Mouse (Mus musculus): Measurements from ENCODE around the gene Ei24.

Ei24 gene

DNA sequence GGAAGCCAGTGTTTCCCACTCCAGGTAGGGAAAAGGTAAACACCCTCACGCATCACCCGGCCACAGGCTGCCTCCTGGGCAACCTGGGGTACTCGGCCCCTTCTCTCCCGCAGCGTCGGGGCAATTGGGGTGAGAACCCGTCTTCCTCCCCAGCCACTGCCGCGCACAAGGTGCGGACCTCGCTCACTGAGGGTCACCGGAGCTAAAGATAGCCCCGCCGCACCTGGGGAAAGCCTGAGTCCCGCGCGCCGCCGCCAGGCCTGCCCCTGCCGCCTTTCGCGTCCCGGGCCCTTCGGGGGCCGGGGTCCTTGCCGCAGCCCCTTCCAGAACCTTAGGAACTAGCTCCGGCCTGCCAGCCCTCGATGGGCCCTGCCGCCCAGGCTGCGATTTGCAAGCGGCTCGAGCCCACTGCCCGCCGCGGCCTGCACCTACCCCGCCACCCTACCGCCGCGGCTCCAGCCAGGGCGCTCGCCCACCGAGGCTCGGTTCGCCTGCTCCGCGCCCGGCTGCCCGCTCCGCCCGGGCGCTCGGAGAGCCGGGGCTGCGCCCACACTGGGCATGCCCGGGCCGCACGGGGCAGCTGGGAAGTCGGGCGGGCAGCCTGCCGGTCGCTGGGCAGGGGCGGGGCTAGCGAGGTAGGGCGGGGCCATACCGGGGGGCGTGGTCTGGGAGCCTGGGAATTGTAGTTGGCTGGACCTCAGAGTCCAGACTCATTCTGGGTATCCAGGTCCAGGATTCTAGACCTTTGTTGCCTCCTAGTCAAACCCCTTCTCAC, at the start of gene Ei24:
TSS of gene Ei24 (minus strand) at position 613 of the 775 bp plus-strand sequence.
- CTCF ChIA-PET = no interaction called here

- CTCF ChIA-PET = no interaction called here
Measured at GRCm38 (mm10) chr9:36846346-36846745, 49.2 kb upstream of the Ei24 start.

- CTCF ChIA-PET = no interaction called here
Measured at GRCm38 (mm10) chr9:36833914-36834313, 36.7 kb upstream of the Ei24 start.

DNA sequence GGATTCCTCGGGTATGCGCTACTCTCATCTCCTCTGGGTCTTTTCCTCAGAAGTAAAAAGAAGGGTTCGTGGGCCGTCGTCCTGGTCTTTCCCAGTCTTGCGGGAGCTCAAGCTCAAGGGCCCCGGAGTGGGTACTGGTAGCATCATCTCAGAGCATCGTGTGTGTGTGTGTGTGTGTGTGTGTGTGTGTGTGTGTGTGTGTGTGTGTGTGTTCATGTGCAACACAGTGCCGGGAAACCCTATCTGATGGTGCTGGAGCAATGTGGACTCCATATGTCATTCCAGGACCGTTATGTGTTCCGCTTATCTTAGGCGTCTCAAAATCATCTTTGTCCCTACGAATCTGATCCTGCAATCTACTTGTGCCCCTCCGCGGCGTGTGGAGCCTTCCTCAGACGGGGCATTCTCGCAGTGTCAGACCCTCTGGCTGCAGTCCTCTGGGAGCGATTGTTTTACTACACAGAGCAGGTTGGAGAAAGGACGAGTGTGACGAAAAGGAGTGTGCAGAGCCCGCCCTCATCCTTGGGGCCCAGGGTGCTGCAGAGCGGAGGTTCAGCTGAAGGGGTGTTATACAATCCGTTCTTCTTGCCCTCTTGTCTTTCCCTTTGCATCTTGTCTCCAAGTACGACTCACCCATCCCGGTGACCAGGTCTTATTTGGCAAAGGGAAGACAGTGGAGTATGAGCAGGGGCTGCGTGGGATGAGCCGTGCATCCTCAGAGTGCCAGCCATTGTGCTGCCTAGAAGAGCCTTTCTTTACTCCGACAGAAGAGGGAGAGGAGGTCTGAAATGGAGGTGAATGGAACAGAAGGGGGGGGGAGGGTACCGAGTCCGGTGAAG, 36.1 kb upstream of the Ei24 start:
- CTCF ChIA-PET = no interaction called here

DNA sequence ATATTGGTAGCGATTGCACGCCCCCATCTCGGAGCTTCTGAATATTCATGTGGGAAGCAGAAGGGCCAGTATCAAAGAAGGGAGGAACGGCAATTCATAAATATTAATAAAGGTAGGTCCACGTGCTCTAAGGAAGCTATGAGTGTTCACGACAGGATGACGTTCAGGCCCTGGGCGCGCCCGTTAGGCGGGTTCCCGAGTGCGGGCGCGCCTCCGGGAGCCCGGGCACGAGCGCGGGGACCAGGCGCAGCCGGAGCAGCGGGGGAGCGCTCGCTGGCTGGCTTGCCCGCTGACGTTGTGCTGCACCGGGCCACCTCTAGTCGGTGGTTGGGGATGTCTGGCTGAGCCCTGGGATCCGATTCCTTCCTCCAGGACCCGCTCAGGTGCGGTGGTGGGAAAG, 35.3 kb upstream of the Ei24 start:
- CTCF ChIA-PET = no interaction called here

- CTCF ChIA-PET = interaction anchor here (0.6 kb wide), 1 partner anchor 10 kb away, joined by 3 read pairs; no protein-coding TSS in a partner anchor
Measured at GRCm38 (mm10) chr9:36831401-36831800, 34.2 kb upstream of the Ei24 start.

DNA sequence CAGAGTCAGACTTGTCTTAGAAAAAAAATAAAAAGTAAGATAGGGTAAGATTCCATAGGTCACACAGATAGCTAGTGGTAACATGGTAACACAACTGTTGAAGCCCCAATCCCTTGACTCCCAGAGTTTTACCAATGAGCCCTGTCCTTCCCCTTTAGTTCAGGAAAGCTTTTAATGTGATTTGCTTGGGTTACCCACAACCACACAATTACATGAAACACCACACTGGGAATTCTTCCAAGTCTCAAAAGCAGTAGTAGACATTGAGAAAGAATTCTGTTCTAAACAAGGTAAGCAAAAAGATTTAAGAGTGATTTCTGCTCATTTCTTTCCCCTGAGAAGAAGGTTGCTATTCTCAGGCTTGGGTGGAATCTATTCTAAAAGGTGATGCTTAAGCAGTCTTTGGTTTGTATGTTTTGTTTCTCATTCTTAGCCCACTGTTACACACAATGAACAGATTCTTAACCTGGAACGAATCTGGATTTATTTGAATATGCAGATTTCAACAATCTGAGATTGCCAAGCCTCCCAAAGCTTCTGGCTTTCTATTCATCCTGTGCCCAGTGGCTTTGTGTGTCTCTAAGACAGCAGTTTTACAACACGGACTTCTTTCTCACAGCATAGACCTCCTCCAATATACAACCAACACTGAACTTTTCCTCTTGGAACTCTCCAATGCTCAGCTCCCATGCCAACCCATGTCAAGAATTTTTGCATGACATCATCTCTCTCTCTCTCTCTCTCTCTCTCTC, 29.6 kb upstream of the Ei24 start:
- CTCF ChIA-PET = no interaction called here

DNA sequence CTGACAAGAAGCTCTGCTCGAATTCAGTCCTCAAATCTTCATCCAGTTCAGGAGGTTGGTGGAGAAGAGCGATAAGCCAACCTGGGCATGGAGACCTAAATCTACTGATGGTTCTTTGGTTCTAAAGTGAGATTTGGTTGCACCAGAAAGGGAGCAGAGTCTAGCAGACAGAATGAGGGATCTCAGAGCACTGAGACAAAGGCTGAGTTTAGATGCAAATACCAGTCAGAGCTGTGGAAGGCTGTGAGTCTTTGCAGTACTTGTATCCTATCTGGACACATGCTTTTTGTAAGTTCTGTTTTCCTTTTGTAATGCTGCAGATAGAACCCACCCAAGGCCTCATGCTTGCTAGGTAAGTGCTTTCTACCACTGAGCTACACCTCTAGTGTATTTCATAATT, 24.8 kb upstream of the Ei24 start:
- CTCF ChIA-PET = no interaction called here

DNA sequence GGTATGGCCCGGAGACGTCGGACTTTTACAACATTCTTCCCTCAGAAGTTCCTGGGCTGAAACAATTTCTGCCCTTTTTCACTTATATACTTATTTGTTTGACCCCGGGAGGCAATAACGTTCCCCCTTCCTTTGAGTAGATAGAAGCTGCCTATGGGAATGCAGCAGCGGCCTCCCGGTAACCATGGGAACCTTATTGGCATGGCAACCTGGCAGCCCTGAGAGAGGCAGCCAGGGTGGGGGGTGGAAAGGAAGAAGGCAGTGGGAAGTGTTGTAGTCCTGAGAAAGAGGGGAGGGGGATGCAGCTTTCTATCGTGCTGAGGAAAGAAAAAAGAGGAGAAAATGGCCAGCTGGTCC, 24.4 kb upstream of the Ei24 start, which contains the start of gene Fez1:
TSS of gene Fez1 (plus strand) at position 221 of the 357 bp plus-strand sequence.
- CTCF ChIA-PET = no interaction called here

- CTCF ChIA-PET = interaction anchor here (0.5 kb wide), 1 partner anchor 129 kb away, joined by 13 read pairs; no protein-coding TSS in a partner anchor
Measured at GRCm38 (mm10) chr9:36820969-36821643, 23.9 kb upstream of the Ei24 start.

DNA sequence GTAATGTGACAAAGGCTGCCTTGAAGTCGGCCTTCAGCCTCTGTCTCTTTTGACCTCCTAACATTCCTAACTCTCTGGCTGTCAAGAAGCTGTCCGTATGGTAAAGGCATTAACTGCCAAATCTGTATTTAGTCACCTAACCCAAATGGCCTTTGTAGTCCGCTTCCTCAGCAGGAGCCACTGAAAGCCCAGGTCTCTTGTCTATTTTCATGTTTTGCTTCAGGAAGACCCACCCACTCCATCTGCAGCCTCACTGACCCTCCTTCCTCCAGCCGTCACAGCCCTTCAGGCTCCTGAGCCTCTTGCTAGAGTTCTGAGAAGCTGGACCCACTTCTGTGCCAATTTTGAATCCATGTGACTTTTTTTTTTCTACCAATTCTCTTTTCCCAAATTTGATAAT, 21.7 kb upstream of the Ei24 start:
- CTCF ChIA-PET = no interaction called here

- CTCF ChIA-PET = no interaction called here
Measured at GRCm38 (mm10) chr9:36814486-36814885, 17.3 kb upstream of the Ei24 start.

- CTCF ChIA-PET = no interaction called here
Measured at GRCm38 (mm10) chr9:36808126-36808785, 11.1 kb upstream of the Ei24 start.

- CTCF ChIA-PET = no interaction called here
Measured at GRCm38 (mm10) chr9:36805256-36805975, 8.2 kb upstream of the Ei24 start.

GRCm38 (mm10) chr9:36803926-36804325, 6.7 kb upstream of the Ei24 start:
- CTCF ChIA-PET = no interaction called here

DNA sequence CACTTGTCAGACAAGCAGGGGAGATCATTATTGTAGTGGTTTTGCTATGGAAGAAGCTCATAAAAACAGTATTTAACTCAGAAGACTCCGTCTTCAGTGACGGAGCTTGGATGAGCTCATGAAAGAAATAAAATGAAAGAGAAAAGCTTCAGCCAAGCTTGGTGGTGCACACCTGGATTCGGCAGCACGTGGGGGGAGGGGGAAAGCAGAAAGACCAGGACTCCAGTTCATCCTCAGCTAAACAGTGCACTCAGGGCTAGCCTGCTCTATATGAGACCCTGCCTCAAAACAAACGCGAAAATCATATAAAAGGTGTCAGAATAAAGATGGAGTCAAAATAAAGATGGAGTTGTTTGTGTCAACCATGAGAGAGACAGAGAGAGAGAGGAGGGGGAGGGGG, 6.2 kb upstream of the Ei24 start:
- CTCF ChIA-PET = no interaction called here

DNA sequence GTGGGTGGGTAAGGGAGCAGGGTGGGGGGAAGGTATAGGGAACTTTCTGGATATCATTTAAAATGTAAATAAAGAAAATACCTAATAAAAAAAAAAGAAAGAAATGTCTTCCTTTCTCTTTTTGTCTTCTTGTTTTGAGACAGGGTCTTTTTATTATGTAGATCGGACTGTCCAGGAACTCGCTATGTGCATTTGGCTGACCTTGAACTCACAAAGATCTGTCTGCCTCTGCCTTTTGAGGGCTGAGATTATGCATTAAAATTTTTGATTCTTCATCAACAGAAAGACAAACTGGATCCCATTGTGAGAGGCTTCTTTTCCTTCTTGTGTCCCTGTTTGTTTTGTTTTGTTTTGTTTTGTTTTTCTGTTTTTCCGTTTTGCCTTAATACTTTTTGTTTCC, 5.8 kb upstream of the Ei24 start:
- CTCF ChIA-PET = no interaction called here

GRCm38 (mm10) chr9:36801961-36802360, 4.8 kb upstream of the Ei24 start:
- CTCF ChIA-PET = no interaction called here

DNA sequence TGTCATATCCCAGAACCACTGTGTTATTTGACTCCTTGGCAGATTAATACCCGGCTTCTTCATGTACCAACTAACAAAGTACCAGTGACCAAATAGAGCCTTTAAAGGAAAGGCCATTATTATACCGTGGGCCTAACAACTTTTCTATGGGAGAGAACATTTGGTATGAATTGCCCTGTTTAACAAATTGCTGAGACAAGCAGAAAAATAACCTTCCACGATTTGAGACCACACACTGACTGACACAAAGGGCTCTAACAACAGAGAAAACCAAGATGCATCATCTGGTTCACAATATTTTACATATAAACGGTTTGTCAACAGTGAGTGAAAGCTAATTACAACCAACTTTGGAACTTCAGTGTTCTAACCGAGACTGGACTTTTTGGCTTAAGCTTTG, 969 bp downstream of the Ei24 start:
- CTCF ChIA-PET = no interaction called here

GRCm38 (mm10) chr9:36795556-36795955, 1.6 kb downstream of the Ei24 start:
- CTCF ChIA-PET = no interaction called here

DNA sequence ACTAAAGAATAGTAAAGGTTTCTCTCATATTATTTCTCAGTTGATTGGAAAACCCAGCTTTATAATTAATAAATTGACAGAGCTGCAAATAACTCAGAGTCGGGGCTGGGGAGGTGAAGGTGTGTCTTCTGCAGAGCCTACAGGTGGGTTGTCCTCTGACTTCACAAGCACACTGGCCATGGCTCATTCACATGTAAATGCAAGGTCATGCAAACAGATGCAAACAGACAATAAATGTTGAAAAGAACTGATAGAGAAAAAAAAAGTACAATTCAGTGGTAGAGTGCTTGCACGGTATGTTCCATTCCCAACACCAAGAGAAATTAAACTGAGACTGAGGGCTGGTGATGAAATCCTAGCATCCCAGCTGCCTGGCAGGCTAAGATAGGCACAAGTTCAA, 2.7 kb downstream of the Ei24 start:
- CTCF ChIA-PET = no interaction called here
